Mouse (Mus musculus): Measurements from ENCODE around the gene BC025446. TPM values are rescaled to one million over a fixed set of nuclear protein-coding genes. Genes with fewer than 3 reads are reported as not detected.

The BC025446 gene
- total and polyA plus RNA-seq, 2 experiments from 2014 or later: not detected

- DNase-seq (ENCODE audit: low spot score) (no peak), ATAC-seq (no peak)
- no peak overlapping the region for H3K4me2 ChIP-seq (ENCODE audit: low read depth, low read length)
- H3K27me3 ChIP-seq (ENCODE audit: insufficient read depth, low read length): no peaks in the 10 kb centered on the region
- H3K9ac ChIP-seq (replicated peaks; ENCODE audit: low read length): no peak overlapping the region
- no peaks in the 10 kb centered on the region for H3K36me3 ChIP-seq (ENCODE audit: insufficient read depth, low read length)
- 81% methylated on average over 5 of the region's 5 CpGs for WGBS
- H3K9me3 ChIP-seq (ENCODE audit: low read length): no peaks in the 10 kb centered on the region
- TF ChIP-seq CTCF (IDR thresholded peaks at IDR 0.05; ENCODE audit: low read depth): no peak
- no peak overlapping the region for H3K27ac ChIP-seq
- H3K4me3 ChIP-seq (ENCODE audit: low read length): no peak overlapping the region
- H3K4me1 ChIP-seq (ENCODE audit: insufficient read depth, low read length): no peaks in the 10 kb centered on the region
These were observed 53.0 kb downstream of the BC025446 start for GRCm38 (mm10) chr15:75268916-75269829.

GRCm38 (mm10) chr15:75270169-75270568 is 54.0 kb downstream of the BC025446 start:
- no peaks in the 10 kb centered on the region for H3K27me3 ChIP-seq (ENCODE audit: insufficient read depth, low read length)
- no peak overlapping the region for H3K9ac ChIP-seq (replicated peaks; ENCODE audit: low read length)
- no peak for DNase-seq (ENCODE audit: low spot score)
- no peak for TF ChIP-seq CTCF (IDR thresholded peaks at IDR 0.05; ENCODE audit: low read depth)
- H3K27ac ChIP-seq: no peak overlapping the region
- H3K4me3 ChIP-seq (ENCODE audit: low read length): no peak overlapping the region
- H3K9me3 ChIP-seq (ENCODE audit: low read length): no peaks in the 10 kb centered on the region
- H3K36me3 ChIP-seq (ENCODE audit: insufficient read depth, low read length): no peaks in the 10 kb centered on the region
- no peak for ATAC-seq
- no peaks in the 10 kb centered on the region for H3K4me1 ChIP-seq (ENCODE audit: insufficient read depth, low read length)
- H3K4me2 ChIP-seq (ENCODE audit: low read depth, low read length): no peak overlapping the region

GRCm38 (mm10) chr15:75270691-75271362 is 54.7 kb downstream of the BC025446 start:
- H3K36me3 ChIP-seq (ENCODE audit: insufficient read depth, low read length): no peaks in the 10 kb centered on the region
- no peak overlapping the region for H3K4me2 ChIP-seq (ENCODE audit: low read depth, low read length)
- H3K27me3 ChIP-seq (ENCODE audit: insufficient read depth, low read length): no peaks in the 10 kb centered on the region
- H3K9me3 ChIP-seq (ENCODE audit: low read length): no peaks in the 10 kb centered on the region
- no peak for DNase-seq (ENCODE audit: low spot score)
- no peak for ATAC-seq
- no peak overlapping the region for H3K4me3 ChIP-seq (ENCODE audit: low read length)
- H3K27ac ChIP-seq: no peak overlapping the region
- WGBS: 80% methylated on average over 3 of the region's 3 CpGs
- no peak for TF ChIP-seq CTCF (IDR thresholded peaks at IDR 0.05; ENCODE audit: low read depth)
- H3K4me1 ChIP-seq (ENCODE audit: insufficient read depth, low read length): no peaks in the 10 kb centered on the region
- H3K9ac ChIP-seq (replicated peaks; ENCODE audit: low read length): no peak overlapping the region

- no peak overlapping the region for H3K9ac ChIP-seq (replicated peaks; ENCODE audit: low read length)
- WGBS: 70% methylated on average over 1 of the region's 1 CpGs
- no peaks in the 10 kb centered on the region for H3K9me3 ChIP-seq (ENCODE audit: low read length)
- H3K4me1 ChIP-seq (ENCODE audit: insufficient read depth, low read length): no peaks in the 10 kb centered on the region
- no peak overlapping the region for H3K4me3 ChIP-seq (ENCODE audit: low read length)
- DNase-seq (ENCODE audit: low spot score) (no peak), ATAC-seq (no peak)
- H3K36me3 ChIP-seq (ENCODE audit: insufficient read depth, low read length): no peaks in the 10 kb centered on the region
- TF ChIP-seq CTCF (IDR thresholded peaks at IDR 0.05; ENCODE audit: low read depth): no peak
- H3K4me2 ChIP-seq (ENCODE audit: low read depth, low read length): no peak overlapping the region
- no peak overlapping the region for H3K27ac ChIP-seq
- H3K27me3 ChIP-seq (ENCODE audit: insufficient read depth, low read length): no peaks in the 10 kb centered on the region
These were observed 55.2 kb downstream of the BC025446 start for GRCm38 (mm10) chr15:75271426-75271825.

GRCm38 (mm10) chr15:75271891-75272290 is 55.7 kb downstream of the BC025446 start:
- Histone ChIP-seq H3K36me3 (ENCODE audit: insufficient read depth, low read length) (no peaks in the 10 kb centered on the region), H3K9ac (replicated peaks; ENCODE audit: low read length) (no peak overlapping the region), H3K4me1 (ENCODE audit: insufficient read depth, low read length) (no peaks in the 10 kb centered on the region), H3K4me2 (ENCODE audit: low read depth, low read length) (no peak overlapping the region), H3K27ac (no peak overlapping the region), H3K9me3 (ENCODE audit: low read length) (no peaks in the 10 kb centered on the region), H3K27me3 (ENCODE audit: insufficient read depth, low read length) (no peaks in the 10 kb centered on the region), H3K4me3 (ENCODE audit: low read length) (no peak overlapping the region)
- DNase-seq (ENCODE audit: low spot score) (no peak), ATAC-seq (no peak)
- TF ChIP-seq CTCF (IDR thresholded peaks at IDR 0.05; ENCODE audit: low read depth): no peak
- WGBS: 74% methylated on average over 3 of the region's 3 CpGs

Other genes starting within 250 kb of the BC025446 start
- gene Ly6i, start 232.9 kb upstream of the BC025446 start, total RNA-seq (2014; rRNA removed): not detected in 2 replicates
- gene Ly6i, start 232.9 kb upstream of the BC025446 start, polyA plus RNA-seq (2015; fragmentation: Nextera tagmentation; extraction: Ambion mirVana): 0.16 and 0.20 TPM in 2 replicates
- 11.0 and 11.3 TPM in 2 replicates for gene Ly6a, start 218.3 kb upstream of the BC025446 start, total RNA-seq (2014; rRNA removed)
- gene Ly6a, start 218.3 kb upstream of the BC025446 start, polyA plus RNA-seq (2015; fragmentation: Nextera tagmentation; extraction: Ambion mirVana): 10.1 and 11.9 TPM in 2 replicates
- gene Ly6c1, start 167.5 kb upstream of the BC025446 start, total RNA-seq (2014; rRNA removed): 29.6 and 30.8 TPM in 2 replicates
- gene Ly6c1, start 167.5 kb upstream of the BC025446 start, polyA plus RNA-seq (2015; fragmentation: Nextera tagmentation; extraction: Ambion mirVana): 34.0 and 35.3 TPM in 2 replicates
- gene Ly6c2, start 104.4 kb upstream of the BC025446 start, total RNA-seq (2014; rRNA removed): not detected in 2 replicates
- gene Ly6c2, start 104.4 kb upstream of the BC025446 start, polyA plus RNA-seq (2015; fragmentation: Nextera tagmentation; extraction: Ambion mirVana): 0.47 and 0.60 TPM in 2 replicates
- gene Ly6g, start 61.1 kb upstream of the BC025446 start, total RNA-seq (2014; rRNA removed): not detected in 2 replicates
- 0.15 TPM in 1 of 2 replicates, not detected in the other for gene Ly6g, start 61.1 kb upstream of the BC025446 start, polyA plus RNA-seq (2015; fragmentation: Nextera tagmentation; extraction: Ambion mirVana)
- not detected in 2 replicates for gene Ly6f, start 52.0 kb downstream of the BC025446 start, total RNA-seq (2014; rRNA removed)
- gene Ly6f, start 52.0 kb downstream of the BC025446 start, polyA plus RNA-seq (2015; fragmentation: Nextera tagmentation; extraction: Ambion mirVana): not detected in 2 replicates

Data from hindbrain, postnatal 0 days (tissue).